Mouse (Mus musculus): ENCODE data around the gene Rasal3. TPM values are rescaled to one million over a fixed set of nuclear protein-coding genes. Genes with fewer than 3 reads are reported as not detected.

The Rasal3 gene
- polyA plus RNA-seq, 1 experiment from 2014 or later: 5.5 TPM

- no peaks in the 10 kb centered on the region for H3K9me3 ChIP-seq
- H3K27me3 ChIP-seq: no peaks in the 10 kb centered on the region
- no peak within 1 kb of the TSS for H3K4me2 ChIP-seq
- H3K4me3 ChIP-seq: no peak within 1 kb of the TSS
- no peaks in the 10 kb centered on the region for H3K36me3 ChIP-seq
- no peak for ATAC-seq (ENCODE audit: borderline replicate concordance, extremely low read depth, low FRiP score, low TSS enrichment)
- H3K9ac ChIP-seq: no peak within 1 kb of the TSS
- WGBS: 59% methylated on average over 2 of the region's 2 CpGs
- no peaks in the 10 kb centered on the region for H3K4me1 ChIP-seq
- H3K27ac ChIP-seq: no peak within 1 kb of the TSS
These were observed 20.7 kb upstream of the Rasal3 start, which contains the start of gene Pglyrp2 for GRCm38 (mm10) chr17:32424034-32424433. Pglyrp2 (minus strand) TSS chr17:32424167.

GRCm38 (mm10) chr17:32420781-32421180 is 17.4 kb upstream of the Rasal3 start:
- ATAC-seq (ENCODE audit: borderline replicate concordance, extremely low read depth, low FRiP score, low TSS enrichment): no peak

GRCm38 (mm10) chr17:32419989-32420388 is 16.6 kb upstream of the Rasal3 start:
- no peak overlapping the region for H3K27ac ChIP-seq
- H3K9me3 ChIP-seq: no peaks in the 10 kb centered on the region
- peaks cover 17% of the 10 kb centered on the region for H3K27me3 ChIP-seq
- no peaks in the 10 kb centered on the region for H3K4me1 ChIP-seq
- H3K4me3 ChIP-seq: no peak overlapping the region
- WGBS: 22% methylated on average over 2 of the region's 2 CpGs
- no peaks in the 10 kb centered on the region for H3K36me3 ChIP-seq
- no peak overlapping the region for H3K9ac ChIP-seq
- ATAC-seq (ENCODE audit: borderline replicate concordance, extremely low read depth, low FRiP score, low TSS enrichment): no peak
- H3K4me2 ChIP-seq: no peak overlapping the region

More at GRCm38 (mm10) chr17:32420781-32421180, 17.4 kb upstream of the Rasal3 start:
- no peaks in the 10 kb centered on the region for H3K9me3 ChIP-seq
- H3K4me2 ChIP-seq: no peak overlapping the region
- no peak overlapping the region for H3K9ac ChIP-seq
- H3K27ac ChIP-seq: no peak overlapping the region
- 67% methylated on average over 8 of the region's 8 CpGs for WGBS
- H3K4me1 ChIP-seq: no peaks in the 10 kb centered on the region
- no peak overlapping the region for H3K4me3 ChIP-seq
- H3K36me3 ChIP-seq: no peaks in the 10 kb centered on the region
- H3K27me3 ChIP-seq: peaks cover 9% of the 10 kb centered on the region

GRCm38 (mm10) chr17:32416771-32417170 is 13.4 kb upstream of the Rasal3 start:
- Histone ChIP-seq H3K9me3 (no peaks in the 10 kb centered on the region), H3K36me3 (no peaks in the 10 kb centered on the region), H3K27me3 (peaks cover 22% of the 10 kb centered on the region), H3K4me3 (no peak overlapping the region), H3K4me1 (no peaks in the 10 kb centered on the region), H3K4me2 (no peak overlapping the region), H3K9ac (no peak overlapping the region), H3K27ac (no peak overlapping the region)
- 93% methylated on average over 14 of the region's 14 CpGs for WGBS
- no peak for ATAC-seq (ENCODE audit: borderline replicate concordance, extremely low read depth, low FRiP score, low TSS enrichment)

GRCm38 (mm10) chr17:32415417-32416020 is 12.1 kb upstream of the Rasal3 start:
- no peak for ATAC-seq (ENCODE audit: borderline replicate concordance, extremely low read depth, low FRiP score, low TSS enrichment)
- Histone ChIP-seq H3K36me3 (no peaks in the 10 kb centered on the region), H3K27me3 (peaks cover 22% of the 10 kb centered on the region), H3K4me2 (no peak overlapping the region), H3K27ac (no peak overlapping the region), H3K9ac (no peak overlapping the region), H3K4me3 (no peak overlapping the region), H3K9me3 (no peaks in the 10 kb centered on the region), H3K4me1 (no peaks in the 10 kb centered on the region)
- 31% methylated on average over 24 of the region's 24 CpGs for WGBS

GRCm38 (mm10) chr17:32411898-32412297 is 8.5 kb upstream of the Rasal3 start:
- H3K27ac ChIP-seq: no peak overlapping the region
- no peak overlapping the region for H3K4me2 ChIP-seq
- no peak for ATAC-seq (ENCODE audit: borderline replicate concordance, extremely low read depth, low FRiP score, low TSS enrichment)
- no peaks in the 10 kb centered on the region for H3K36me3 ChIP-seq
- no peaks in the 10 kb centered on the region for H3K9me3 ChIP-seq
- H3K4me3 ChIP-seq: no peak overlapping the region
- H3K9ac ChIP-seq: no peak overlapping the region
- H3K4me1 ChIP-seq: no peaks in the 10 kb centered on the region
- WGBS: 85% methylated on average over 6 of the region's 6 CpGs
- peaks cover 22% of the 10 kb centered on the region for H3K27me3 ChIP-seq

GRCm38 (mm10) chr17:32402779-32403157 is 615 bp downstream of the Rasal3 start:
- 59% methylated on average over 11 of the region's 11 CpGs for WGBS
- Histone ChIP-seq H3K4me1 (no peaks in the 10 kb centered on the region), H3K9ac (no peak overlapping the region), H3K4me2 (no peak overlapping the region), H3K27ac (no peak overlapping the region), H3K4me3 (no peak overlapping the region), H3K9me3 (no peaks in the 10 kb centered on the region), H3K36me3 (no peaks in the 10 kb centered on the region), H3K27me3 (peaks cover 17% of the 10 kb centered on the region)
- ATAC-seq (ENCODE audit: borderline replicate concordance, extremely low read depth, low FRiP score, low TSS enrichment): no peak

- Histone ChIP-seq H3K36me3 (no peaks in the 10 kb centered on the region), H3K4me1 (no peaks in the 10 kb centered on the region), H3K27me3 (peaks cover 23% of the 10 kb centered on the region), H3K4me2 (no peak overlapping the region), H3K4me3 (no peak overlapping the region), H3K27ac (no peak overlapping the region), H3K9ac (no peak overlapping the region), H3K9me3 (no peaks in the 10 kb centered on the region)
- ATAC-seq (ENCODE audit: borderline replicate concordance, extremely low read depth, low FRiP score, low TSS enrichment): no peak
- 69% methylated on average over 9 of the region's 9 CpGs for WGBS
These were observed 1.2 kb downstream of the Rasal3 start for GRCm38 (mm10) chr17:32402011-32402778.

GRCm38 (mm10) chr17:32396266-32396665 is 7.1 kb downstream of the Rasal3 start:
- H3K4me3 ChIP-seq: peak overlapping the region; percentile 13
- H3K4me2 ChIP-seq: peak overlapping the region; percentile 46
- ATAC-seq (ENCODE audit: borderline replicate concordance, extremely low read depth, low FRiP score, low TSS enrichment): no peak
- H3K27ac ChIP-seq: no peak overlapping the region
- peaks cover 82% of the 10 kb centered on the region for H3K27me3 ChIP-seq
- WGBS: 5% methylated on average over 37 of the region's 37 CpGs
- peaks cover 12% of the 10 kb centered on the region; the same call in 1 of the 2 replicates for H3K4me1 ChIP-seq
- H3K36me3 ChIP-seq: no peaks in the 10 kb centered on the region
- no peaks in the 10 kb centered on the region for H3K9me3 ChIP-seq
- H3K9ac ChIP-seq: no peak overlapping the region

- H3K27ac ChIP-seq: no peak overlapping the region
- H3K9me3 ChIP-seq: no peaks in the 10 kb centered on the region
- peaks cover 12% of the 10 kb centered on the region for H3K4me1 ChIP-seq
- ATAC-seq (ENCODE audit: borderline replicate concordance, extremely low read depth, low FRiP score, low TSS enrichment): no peak
- H3K4me3 ChIP-seq: no peak overlapping the region
- H3K36me3 ChIP-seq: no peaks in the 10 kb centered on the region
- H3K9ac ChIP-seq: no peak overlapping the region
- H3K4me2 ChIP-seq: no peak overlapping the region
- WGBS: 80% methylated on average over 10 of the region's 10 CpGs
- peaks cover 83% of the 10 kb centered on the region for H3K27me3 ChIP-seq
These were observed 9.4 kb downstream of the Rasal3 start for GRCm38 (mm10) chr17:32393944-32394343.

GRCm38 (mm10) chr17:32389101-32389659 is 14.2 kb downstream of the Rasal3 start, which contains the start of gene Wiz:
Wiz (minus strand) TSS chr17:32389439.
- under 1% methylated on average over 24 of the region's 44 CpGs for WGBS
- H3K36me3 ChIP-seq: peaks cover 10% of the 10 kb centered on the region
- peak within 1 kb of the TSS; percentile 98 for H3K4me2 ChIP-seq
- peaks cover 16% of the 10 kb centered on the region; the same call in 1 of the 2 replicates for H3K4me1 ChIP-seq
- H3K9ac ChIP-seq: peak within 1 kb of the TSS; percentile 78
- H3K9me3 ChIP-seq: no peaks in the 10 kb centered on the region
- H3K27me3 ChIP-seq: peaks cover 36% of the 10 kb centered on the region
- peak; percentile 92 for ATAC-seq (ENCODE audit: borderline replicate concordance, extremely low read depth, low FRiP score, low TSS enrichment)
- H3K4me3 ChIP-seq: peak within 1 kb of the TSS; percentile 83
- H3K27ac ChIP-seq: peak within 1 kb of the TSS; percentile 82
